Mouse (Mus musculus) c-Kit-positive CD71-positive TER-119-negative erythroid progenitor cells, embryonic 14.5 days (primary cell): ENCODE results near the gene Asb16.

Source experiments
- DNase-seq: peaks from one replicate; pipeline ENCODE4 v3.0.0-alpha.2; 2013; ENCODE audit warnings: low read depth

The Asb16 gene

DNA sequence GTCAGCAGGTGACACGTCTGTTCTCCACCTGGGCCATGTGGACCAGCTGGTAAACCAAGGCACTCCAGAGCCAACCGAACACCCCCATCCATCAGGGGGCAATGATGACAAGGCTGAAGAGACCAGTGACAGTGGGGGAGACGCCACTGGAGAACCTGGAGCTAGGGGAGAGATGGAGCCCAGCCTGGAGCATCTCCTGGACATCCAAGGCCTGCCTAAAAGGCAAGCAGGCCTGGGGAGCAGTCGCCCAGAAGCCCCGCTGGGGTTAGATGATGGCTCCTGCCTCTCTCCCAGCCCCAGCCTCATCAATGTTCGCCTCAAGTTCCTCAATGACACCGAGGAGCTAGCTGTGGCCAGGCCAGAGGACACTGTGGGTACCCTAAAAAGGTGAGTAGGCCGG lies 18.9 kb downstream of the Asb16 start:
- no peak for DNase-seq

DNA sequence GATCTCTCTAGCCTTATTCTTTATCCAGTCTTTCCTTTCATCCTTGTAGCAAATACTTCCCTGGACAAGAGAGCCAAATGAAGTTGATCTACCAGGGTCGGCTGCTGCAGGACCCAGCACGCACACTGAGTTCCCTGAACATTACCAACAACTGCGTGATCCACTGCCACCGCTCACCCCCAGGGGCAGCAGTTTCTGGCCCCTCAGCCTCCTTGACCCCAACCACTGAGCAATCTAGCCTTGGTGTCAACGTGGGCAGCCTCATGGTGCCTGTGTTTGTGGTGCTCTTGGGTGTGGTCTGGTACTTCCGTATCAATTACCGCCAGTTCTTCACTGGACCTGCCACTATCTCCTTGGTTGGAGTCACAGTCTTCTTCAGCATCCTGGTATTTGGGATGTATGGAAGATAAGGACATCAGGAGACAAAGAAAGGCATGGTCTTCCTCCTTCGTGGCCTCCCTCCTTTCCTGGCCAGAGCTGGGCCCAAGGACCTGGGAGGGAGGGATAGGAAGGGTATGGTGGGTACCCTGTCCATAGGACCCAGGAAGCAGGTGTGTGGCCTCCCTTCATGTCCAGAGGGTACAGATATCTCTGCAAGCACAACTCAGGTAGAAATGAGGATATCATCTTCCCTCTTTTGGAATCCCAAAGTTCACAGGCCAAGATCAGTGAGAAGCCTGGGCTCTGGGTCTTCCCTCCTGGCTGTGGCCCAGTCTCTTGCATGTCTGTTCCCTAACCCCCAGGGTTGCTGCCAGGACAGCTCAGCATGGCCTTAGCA lies 19.7 kb downstream of the Asb16 start:
- DNase-seq, result no peak

DNA sequence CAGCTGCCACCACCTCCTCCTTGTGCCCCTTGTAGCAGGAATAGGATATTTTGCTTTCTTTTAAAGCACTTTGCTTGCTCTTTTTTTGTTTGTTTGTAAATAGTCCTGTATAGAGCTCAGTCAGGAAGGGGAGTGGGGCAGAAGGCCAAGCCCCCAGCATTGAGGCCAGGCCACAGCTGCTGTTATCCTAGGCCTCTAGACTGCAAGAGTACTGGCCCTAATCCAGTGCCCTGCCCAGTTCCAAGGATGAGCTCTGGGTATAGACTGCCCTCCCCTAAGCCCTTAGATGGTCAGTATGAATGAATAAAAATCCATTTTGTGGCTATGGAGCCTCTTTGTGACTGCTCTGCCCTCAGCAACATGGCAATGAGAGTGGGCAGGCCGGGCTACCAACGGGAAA lies 20.4 kb downstream of the Asb16 start:
- DNase-seq, result no peak

DNA sequence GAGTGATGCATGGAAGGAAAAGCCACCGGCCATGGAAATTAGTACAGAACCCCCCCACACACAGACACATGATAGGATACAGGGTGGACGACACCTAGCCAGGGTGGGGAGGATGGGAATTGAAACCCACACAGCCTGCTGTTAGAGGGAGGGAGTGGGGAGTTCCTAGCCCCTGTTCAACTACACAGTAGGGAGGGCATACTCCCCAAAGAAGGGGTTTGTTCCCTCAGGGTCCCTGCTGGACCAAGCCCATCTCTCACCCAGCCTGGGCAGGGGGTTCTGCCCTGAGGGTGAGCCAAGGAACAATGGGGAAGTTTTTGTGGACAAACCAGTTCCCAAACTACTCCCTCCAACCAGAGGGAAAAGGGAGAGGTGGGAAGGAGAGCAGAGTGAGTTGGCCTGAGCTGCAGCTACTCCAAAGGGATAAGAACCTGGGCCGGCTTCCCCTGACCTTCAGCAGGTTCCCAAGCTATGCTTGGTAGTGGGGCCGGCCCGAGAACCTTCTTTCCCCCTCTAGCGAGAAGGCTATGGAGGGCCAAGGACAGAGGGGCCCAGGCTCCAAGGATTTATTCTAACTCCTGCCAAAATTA lies 21.1 kb downstream of the Asb16 start:
- no peak for DNase-seq

DNA sequence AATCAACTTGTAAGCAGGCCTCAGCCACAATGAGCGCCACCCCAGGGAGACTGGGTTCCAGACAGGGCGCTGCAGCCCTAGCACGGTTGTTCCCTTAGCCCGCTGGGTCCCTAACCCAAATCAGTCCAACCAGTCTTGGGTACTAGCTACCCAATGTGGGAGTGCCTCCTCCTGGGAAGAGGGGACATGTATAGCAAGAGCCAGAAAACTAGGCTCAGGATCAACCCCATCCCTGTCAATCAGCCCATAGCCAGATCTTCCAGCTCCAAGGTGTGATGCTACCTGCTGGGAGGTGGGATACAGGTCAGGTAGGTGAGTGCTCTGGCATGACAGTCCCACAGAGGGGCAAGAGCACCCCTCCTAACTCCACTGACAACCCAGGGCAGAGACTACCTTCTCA lies 21.6 kb downstream of the Asb16 start:
- no peak for DNase-seq

DNA sequence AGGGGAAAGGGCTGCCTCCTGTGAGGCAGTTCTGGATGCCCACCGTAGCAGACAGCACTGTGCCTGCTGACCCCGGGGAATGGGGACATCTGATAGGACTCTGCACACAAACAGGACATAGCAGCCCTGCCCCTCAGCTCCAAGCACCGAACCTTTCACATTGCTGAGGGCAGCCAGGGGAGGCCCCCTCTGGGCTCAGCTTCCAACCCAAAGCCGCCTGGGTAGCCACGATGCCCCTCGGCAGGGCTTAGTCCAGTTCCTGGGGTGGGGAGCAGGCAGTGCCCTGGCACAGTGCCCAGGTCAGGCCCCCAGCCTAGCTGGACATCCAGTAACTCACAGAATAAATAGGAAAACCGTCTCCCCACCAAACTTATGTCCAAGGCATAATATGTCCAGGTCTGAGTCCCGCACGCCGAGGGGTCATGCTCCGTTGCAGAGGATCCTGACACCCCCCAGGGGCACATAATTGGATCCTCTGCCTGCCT lies 22.6 kb downstream of the Asb16 start:
- DNase-seq, result no peak

DNA sequence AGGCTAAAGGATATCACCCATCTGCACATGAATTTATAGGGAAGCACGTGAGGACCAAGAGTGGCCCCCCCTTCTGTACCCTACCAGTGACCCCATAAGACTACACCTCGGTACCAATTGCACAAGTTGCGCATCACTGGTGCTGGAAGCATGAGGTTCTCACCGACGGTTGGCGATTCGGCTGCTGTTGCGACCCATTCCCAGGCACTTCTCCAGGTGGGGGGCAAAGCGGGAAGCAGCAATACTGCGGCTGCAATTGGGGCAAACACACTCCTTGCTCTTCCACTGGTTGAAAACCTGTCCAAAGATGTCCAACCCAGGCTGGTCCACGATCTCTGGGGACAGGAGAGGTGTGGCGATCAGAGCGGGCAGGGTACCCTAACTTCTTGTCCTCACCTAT lies 25.4 kb downstream of the Asb16 start:
- DNase-seq, result no peak

DNA sequence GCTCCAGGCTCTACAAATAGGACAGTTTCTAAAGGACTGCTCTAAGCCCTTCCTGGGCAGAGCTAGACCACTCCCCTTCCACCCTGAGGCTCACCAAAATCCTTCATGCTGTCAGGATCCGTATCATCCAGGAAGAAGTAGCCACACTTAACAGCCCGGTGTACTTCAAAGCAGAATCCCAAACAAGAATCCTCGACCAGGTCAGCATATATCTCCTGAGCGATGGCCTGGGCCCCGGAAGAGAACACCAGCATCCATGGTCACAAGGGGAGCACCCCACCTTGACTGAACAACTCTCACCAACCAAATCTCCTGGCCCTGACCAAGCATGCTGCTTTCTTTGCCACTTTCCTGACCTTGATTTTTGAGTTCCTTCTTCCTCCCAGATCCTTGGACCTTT lies 25.9 kb downstream of the Asb16 start:
- DNase-seq, result no peak

DNA sequence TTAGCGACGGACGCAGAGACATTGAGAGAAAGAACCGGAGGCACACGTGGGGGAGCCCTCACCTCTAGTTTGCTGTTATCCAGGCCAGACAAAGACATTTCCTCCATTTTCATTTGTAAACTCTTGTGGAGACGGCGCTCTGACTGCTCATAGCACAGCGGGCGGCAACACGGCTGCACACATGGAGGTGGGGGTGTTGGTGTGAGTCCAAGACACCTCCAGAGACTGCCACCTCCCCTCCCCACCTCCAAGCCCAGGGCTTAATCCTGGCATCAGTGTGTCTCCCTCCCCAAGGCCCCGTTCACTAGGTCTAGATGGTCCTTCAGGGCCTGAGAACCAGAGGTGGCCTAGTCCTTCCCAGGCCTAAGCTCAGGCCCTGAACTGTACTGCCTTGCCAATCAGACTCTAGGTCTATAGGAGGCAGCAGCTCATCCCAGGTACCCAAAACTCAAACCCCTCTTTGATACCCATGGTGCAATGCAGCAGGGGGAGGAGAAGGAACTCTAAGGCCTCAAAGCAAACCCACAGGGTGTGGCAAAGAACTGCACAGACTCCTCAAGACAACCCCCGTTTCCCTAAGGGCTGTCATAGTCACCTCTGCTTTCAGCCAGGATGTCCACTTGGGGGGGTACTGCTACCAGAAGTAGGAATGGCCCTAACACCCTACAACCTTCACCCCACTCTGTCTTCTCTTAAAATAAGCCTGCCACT lies 26.5 kb downstream of the Asb16 start:
- no peak for DNase-seq

DNA sequence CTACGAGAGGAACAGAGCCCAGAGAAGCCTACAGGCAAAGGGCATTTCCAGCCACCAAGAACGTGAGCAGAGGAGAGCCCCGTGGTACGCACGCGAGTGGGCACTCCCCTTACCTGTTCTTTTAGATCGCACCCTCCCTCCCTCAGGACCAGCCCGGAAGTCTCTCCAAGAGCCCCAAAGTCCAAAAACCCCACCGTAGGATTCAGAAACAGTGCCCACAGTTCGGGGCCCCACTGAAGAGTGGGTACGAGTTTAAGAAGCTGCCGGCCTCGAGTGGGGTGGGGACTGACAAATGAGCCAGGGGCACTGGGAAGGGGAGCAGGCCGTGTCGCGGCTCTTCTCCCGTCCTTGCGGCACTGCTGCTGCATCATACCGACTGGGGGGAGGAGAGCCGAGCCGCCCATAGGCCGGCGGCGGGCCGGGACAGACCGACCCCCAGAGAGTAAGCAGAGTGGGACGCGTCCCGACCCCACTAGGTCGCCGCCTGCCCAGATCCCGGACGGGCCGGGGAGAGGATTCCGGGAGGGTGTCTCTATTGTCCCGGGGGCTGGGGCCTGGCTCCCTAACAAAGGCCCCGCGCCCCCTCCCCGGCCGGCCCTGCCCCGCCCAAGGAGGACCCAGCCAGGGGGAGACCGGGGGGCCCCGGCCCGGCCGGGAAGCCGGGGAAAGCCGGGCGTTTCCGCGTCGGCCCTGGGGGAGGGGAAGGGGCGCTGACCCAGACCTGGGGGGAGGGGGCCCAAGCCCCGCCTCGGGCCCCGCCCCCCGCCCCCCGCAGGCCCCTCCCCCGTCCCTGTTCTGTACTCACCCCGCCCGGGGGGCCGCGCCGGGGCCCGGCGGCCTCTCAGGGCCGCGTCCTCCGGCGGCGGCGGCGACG lies 27.3 kb downstream of the Asb16 start:
- DNase-seq, result no peak

DNA sequence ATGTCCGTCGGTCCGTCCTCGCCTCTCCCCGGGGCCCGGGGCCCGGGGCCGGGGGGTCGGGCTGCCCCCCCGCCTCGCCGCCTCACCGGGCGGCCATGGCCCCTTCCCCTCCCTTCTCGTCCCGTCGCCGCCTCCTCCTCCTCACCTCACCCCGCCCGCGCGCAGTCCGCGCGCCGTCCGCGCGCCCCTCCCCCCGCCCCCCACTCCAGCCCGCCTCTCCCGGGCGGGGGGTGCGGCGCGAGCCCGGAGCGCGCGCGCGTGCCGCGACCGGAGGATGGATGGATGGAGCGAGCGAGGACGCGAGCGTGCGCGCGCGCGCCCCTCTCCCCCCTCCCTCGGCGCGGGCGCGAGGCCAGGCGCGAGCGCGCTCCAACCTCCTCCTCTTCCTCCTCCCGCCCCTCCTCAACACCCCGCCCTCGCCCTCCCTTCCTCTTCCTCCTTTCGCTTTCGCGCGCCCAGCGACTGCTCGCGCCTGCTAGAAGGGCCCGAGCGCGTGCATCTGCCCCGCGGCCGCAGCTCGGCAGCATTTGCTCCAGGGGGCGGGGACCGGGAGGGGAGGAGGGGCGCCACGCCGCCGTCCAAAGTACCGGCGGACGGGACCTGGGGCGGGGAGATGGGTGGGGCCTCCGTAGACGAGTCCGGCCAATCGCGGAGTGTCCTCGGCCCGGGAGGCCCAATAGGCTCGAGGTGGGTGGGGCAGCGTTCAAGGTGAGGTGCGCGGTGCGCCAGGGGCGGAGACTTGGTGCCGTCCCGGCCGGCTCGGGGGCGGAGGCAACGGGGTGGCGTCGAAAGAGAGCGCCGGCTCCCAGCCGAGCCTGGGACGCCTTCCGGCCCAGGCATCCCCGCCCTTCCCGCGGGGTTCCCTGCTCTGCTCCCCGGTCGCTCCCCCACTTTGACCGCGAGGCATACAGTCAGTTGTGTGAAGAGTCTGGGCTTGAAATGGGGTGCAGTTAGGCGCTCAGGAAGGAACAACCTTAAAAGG lies 28.2 kb downstream of the Asb16 start, which contains the start of gene Atxn7l3:
Gene Atxn7l3 (minus strand): TSS at position 141 of the 982 bp plus-strand sequence.
- DNase-seq, result peak; percentile 97

DNA sequence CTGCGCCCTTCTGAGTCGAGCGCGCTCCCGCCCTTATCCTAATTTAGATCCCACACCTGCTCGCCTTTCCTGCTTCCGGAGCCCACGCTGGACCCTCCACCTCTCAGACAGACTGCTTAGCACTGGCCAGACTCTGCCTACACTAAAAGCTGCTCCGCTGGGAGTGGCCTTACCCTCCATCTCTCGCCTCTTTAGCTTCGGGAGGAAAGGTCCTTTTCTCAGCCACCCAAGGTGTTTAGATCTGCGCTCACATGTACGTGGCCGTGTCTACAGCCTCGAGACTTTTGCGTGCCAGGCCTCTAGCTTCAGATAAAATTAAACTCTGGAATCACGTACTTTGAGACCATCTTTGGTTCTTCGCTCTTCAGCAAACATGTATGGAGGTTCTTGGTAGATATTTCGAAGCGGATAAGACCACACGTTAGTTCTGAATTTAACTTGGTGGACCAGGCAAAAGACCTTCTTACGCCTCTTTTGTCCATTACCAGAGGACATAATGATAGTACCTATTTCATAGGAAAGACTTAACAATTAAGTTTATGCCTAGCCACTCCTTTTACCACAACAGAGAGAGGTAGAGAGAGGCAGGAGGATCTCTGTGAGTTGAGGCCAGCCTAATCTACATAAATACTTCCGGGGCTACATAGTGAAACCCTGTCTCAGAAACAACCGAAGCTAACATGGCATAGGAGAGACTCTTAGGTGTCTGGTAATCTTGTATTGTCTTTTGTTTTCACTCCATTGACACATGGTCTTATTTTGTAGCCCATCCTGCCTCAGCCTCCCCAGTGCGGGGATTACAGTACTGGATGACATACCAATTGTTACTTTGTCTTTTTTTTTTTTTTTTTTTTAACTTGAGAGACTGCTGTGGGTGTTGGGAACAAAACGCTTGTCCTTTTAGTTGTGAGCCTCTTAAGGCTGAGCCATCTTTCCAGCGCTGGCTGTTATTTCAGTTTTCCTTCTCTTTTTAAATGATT lies 29.3 kb downstream of the Asb16 start:
- no peak for DNase-seq

DNA sequence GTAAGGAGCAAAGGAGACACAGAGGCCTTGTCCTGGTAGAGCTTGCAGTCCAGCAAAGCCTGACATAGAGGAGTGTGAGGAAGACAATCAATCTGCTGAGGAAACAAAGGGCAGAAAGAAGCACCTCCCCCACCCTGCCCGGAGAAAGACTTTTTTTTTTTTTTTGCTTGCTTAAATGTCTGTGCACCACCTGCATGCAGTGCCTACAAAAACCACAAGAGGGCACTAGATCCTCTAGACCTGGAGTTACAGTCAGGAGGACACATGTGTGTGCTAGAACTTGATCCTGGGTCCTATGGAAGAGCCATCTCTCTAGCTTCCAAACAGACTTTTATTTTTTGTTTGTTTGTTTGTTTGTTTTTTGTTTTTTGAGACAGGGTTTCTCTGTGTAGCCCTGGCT lies 31.3 kb downstream of the Asb16 start:
- peak; percentile 86 for DNase-seq

DNA sequence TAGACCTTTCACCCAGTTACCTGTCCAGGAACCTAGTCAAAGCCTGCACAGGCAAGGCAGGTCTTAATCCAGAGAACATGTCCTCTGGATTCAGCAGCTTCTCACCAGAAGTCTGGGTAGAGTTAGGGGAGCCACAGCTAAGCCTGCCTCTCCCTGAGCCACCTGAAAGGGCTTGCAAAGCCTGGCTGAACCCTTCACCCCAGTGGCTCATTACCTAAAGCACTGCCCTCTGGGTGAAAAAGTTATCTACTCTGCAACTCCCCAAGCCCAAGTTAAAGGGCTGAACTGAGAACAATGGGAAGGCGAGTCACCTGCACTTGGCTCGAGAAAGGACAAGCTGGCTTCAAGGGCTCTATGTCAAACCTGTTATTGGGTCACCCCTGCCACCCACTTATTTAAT lies 35.6 kb downstream of the Asb16 start:
- no peak for DNase-seq

DNA sequence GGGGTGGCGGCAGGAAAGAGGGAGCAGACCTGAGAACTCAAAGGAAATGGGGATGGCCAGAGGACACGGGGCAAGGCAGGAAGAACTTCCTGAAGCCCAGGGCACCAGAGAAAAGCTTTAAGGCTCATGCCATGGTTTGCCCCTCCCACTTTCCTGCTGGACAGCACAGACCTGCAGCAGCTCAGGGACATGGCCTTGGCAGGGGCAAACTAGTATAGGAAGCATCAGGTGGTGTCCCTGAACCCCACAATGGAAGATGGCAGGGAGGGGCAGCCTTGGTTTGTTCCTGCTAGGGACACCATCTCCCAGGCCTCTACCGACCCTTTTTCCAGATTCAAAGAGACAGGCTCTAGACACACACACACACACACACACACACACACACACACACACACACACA lies 36.8 kb downstream of the Asb16 start:
- DNase-seq, result no peak

DNA sequence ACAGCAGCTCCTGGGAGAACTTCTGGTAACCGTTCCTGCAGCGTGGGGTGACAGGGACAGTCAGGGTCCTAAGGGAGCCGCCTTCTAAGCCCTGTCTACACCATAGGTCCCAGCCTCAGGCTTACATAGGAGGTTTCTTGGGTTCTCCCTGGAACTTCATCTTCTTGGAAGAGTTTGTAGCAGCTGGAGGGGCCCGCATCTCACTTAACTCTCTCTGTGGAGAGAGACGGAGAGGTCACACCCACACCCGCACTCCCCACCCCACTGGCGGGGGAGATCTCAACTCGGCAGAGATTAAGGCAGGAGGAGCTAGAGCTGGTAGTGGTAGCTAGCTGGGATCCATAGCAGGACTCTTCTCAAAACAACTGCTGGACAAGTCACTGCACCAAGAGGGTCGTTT lies 39.6 kb downstream of the Asb16 start:
- no peak for DNase-seq

DNA sequence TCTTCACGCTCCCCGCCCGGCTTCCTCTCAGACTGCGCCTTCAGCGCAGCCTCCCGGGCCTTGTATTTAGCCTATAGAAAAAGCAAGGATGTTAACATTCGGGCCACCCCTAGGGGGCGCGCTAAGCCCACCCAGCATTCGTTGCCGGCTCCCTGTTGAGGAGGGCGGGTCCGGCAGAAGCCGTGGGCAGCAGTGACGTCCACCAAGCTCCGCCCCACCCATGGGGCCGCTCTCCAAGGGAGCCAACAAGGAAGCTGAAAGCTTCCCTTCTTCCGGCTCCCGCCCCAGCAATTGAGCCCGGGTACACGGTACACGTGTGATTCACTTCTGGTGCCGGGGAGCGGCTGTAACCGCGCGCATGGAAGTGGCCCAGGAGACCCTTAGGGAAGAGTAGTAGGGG lies 40.4 kb downstream of the Asb16 start:
- peak; percentile 96 for DNase-seq

DNA sequence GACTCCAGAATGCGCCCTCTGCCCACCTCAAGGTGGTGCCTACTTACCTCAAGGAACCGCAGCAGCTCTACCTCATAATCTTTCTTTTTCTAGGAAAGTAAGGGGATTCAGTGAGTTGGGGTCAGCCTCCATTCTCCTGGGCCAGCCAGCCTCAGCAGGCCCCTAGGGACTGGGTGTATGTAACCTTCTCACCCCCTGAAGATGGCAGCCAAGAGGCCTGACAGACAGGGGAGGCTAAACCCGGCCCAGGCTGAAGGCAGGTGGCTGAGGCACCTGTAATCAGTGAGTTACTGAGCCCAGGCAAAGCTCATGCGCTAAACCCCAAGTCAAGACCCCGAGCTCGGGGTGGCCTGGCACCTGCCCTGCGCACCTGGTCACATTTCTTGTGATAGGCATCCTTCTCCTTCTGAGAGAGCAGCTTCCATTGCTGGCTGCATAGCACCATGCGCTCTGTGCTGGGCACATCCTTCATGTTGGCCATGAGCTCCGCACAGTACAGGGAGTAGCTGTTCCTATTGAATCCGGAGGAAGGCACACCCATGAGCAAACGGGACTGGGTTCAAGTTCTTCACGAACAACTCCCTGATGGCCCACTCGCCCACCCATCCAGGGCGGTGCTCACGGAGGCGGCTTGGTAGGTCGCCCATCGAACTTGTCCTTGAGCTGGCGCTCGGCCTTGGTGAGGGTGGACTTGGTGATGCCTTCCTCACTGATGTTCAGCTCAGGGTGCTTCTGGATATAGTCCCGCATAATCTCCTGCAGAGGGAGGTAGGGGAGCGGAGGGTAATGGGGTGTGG lies 41.5 kb downstream of the Asb16 start:
- DNase-seq, result no peak
